Mouse (Mus musculus) brain, embryonic 14.5 days (tissue): ENCODE data around the gene Asic1.

Source experiments
- CTCF ChIP-seq: fragments of 200-500 bp; IDR thresholded peaks from 2 replicates; pipeline ENCODE4 v1.5.1; 2012; ENCODE audit warnings: inconsistent platforms, mild to moderate bottlenecking, moderate library complexity, borderline replicate concordance; ENCODE audit not compliant: insufficient read depth, insufficient read length; ENCODE audit errors: extremely low read depth
- POLR2A ChIP-seq: fragments of 200-500 bp; IDR thresholded peaks from 2 replicates; pipeline ENCODE4 v1.6.1; 2012; ENCODE audit warnings: mild to moderate bottlenecking, inconsistent platforms, borderline replicate concordance; ENCODE audit not compliant: poor library complexity, insufficient read depth, insufficient read length, severe bottlenecking; ENCODE audit errors: extremely low read depth

DNA sequence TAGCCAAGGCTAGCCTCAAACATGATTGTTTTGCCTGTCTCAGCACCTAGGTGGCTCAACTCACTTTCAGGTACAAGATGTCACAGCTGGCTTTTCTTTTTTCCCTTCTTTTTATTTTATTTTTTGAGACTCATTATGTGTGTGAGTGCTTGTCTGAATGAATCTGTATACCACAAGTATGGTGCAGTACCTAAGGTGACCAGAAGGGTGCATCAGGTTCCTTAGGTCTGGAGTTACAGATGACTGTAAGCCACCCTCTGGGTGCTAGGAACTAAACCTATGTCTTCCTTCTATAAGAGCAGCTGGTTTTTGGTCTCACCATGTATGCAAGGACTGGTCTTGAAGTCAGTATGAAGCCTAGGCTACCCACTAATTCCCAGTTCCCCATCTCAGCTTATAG is 38.5 kb upstream of the Asic1 start:
- peak; percentile 31; the same call in 1 of the 2 replicates for TF ChIP-seq CTCF
- no peak for TF ChIP-seq POLR2A
